Mouse (Mus musculus): ENCODE measurements around the gene Gm1123. TPM values are rescaled to one million over a fixed set of nuclear protein-coding genes. Genes with fewer than 3 reads are reported as not detected.

Gm1123 gene
- polyA plus RNA-seq, 1 experiment from 2014 or later: 0.13 TPM

GRCm38 (mm10) chr9:98994103-98994502, 41.4 kb downstream of the Gm1123 start:
- Histone ChIP-seq H3K4me2 (no peak overlapping the region), H3K27ac (replicated peaks) (no peak overlapping the region), H3K9ac (no peak overlapping the region), H3K4me3 (no peak overlapping the region), H3K36me3 (peaks cover 32% of the 10 kb centered on the region; the same call in 1 of the 2 replicates), H3K9me3 (no peaks in the 10 kb centered on the region), H3K27me3 (no peaks in the 10 kb centered on the region), H3K4me1 (replicated peaks) (no peaks in the 10 kb centered on the region)
- 81% methylated on average over 4 of the region's 4 CpGs for WGBS
- no peak for ATAC-seq (ENCODE audit: low FRiP score, low read depth)

DNA sequence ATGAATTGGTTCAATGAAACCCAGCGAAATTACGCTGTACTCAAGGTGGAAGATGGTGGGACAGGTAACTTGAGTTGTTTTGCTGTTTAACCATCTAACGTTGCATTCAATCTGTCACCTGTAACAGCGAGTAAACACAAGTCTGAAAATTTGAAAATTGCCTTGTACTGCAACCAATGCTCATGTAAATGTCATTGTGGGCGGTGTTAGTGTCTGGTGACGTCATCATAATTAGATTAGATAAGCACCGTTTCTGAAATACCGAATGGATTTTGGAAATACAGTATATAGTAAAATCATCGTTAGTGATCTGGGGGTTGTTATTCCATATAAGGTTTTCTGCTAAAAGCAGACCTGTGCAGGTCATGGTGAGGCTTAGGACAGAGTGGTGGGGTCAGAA, 48.4 kb downstream of the Gm1123 start:
- H3K27ac ChIP-seq (replicated peaks): peak overlapping the region; percentile 77; the same call in 1 of the 2 replicates
- H3K9me3 ChIP-seq: no peaks in the 10 kb centered on the region
- peak overlapping the region; percentile 80 for H3K9ac ChIP-seq
- H3K27me3 ChIP-seq: 0 out of 2 replicates have a peak, but pooled peaks cover 5% of the 10 kb centered on the region
- H3K4me2 ChIP-seq: peak overlapping the region; percentile 74
- H3K36me3 ChIP-seq: no peaks in the 10 kb centered on the region
- peaks cover 18% of the 10 kb centered on the region for H3K4me1 ChIP-seq (replicated peaks)
- peak overlapping the region; percentile 82 for H3K4me3 ChIP-seq
- no peak for ATAC-seq (ENCODE audit: low FRiP score, low read depth)
- WGBS: 44% methylated on average over 9 of the region's 9 CpGs

GRCm38 (mm10) chr9:98986476-98987096, 48.9 kb downstream of the Gm1123 start:
- Histone ChIP-seq H3K9me3 (no peaks in the 10 kb centered on the region), H3K27me3 (0 out of 2 replicates have a peak, but pooled peaks cover 7% of the 10 kb centered on the region), H3K27ac (replicated peaks) (peak overlapping the region; percentile 77), H3K4me3 (peak overlapping the region; percentile 82), H3K9ac (peak overlapping the region; percentile 80), H3K4me1 (replicated peaks) (peaks cover 18% of the 10 kb centered on the region), H3K36me3 (no peaks in the 10 kb centered on the region), H3K4me2 (peak overlapping the region; percentile 74)
- peak; percentile 71; the same call in 1 of the 2 replicates for ATAC-seq (ENCODE audit: low FRiP score, low read depth)
- WGBS: under 1% methylated on average over 47 of the region's 50 CpGs

DNA sequence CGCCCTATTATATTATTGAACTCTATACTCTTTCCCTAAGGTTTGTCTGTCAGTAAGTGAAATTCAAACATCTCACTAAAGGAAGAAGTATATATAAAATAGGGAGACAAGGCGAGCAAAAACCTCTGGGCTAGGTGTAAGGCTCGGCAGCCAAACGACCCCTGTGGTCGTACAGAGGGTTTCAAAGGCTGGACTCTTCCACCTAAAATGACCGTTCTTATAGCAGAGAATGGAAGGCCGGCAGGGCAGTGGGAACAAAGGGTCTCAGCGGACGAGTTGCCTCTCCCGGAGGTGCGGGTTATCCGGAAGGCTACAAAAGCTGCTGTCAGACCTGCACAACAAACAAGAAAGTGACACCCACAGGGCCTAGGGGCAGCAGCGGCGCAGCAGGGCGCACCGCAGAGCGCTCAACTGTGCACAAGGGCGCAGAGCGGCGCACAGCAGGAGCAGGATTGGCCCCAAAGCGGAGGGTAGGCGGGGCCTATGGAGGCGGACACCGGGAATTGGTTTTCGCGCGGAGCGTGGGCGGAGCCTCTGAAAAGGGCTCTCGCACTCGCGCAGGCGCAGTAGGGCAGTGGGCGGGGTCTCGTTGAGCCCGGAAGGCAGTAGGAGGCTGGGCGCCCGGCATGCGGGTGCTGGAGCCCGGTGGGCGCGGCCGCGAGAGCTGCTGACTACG, 49.6 kb downstream of the Gm1123 start, which contains the start of gene Faim:
Faim (plus strand) TSS at position 574 of the 676 bp plus-strand sequence.
- H3K27me3 ChIP-seq: 0 out of 2 replicates have a peak, but pooled peaks cover 13% of the 10 kb centered on the region
- H3K4me2 ChIP-seq: peak within 1 kb of the TSS; percentile 74
- WGBS: 2% methylated on average over 45 of the region's 45 CpGs
- peaks cover 18% of the 10 kb centered on the region for H3K4me1 ChIP-seq (replicated peaks)
- peak within 1 kb of the TSS; percentile 80 for H3K9ac ChIP-seq
- peak; percentile 96 for ATAC-seq (ENCODE audit: low FRiP score, low read depth)
- no peaks in the 10 kb centered on the region for H3K9me3 ChIP-seq
- peak within 1 kb of the TSS; percentile 77 for H3K27ac ChIP-seq (replicated peaks)
- no peaks in the 10 kb centered on the region for H3K36me3 ChIP-seq
- H3K4me3 ChIP-seq: peak within 1 kb of the TSS; percentile 82

- WGBS: 3% methylated on average over 29 of the region's 29 CpGs
- Histone ChIP-seq H3K27me3 (peaks cover 41% of the 10 kb centered on the region), H3K27ac (replicated peaks) (no peak overlapping the region), H3K4me3 (peak overlapping the region; percentile 36), H3K9ac (peak overlapping the region; percentile 32; the same call in 1 of the 2 replicates), H3K4me1 (replicated peaks) (peaks cover 7% of the 10 kb centered on the region), H3K36me3 (no peaks in the 10 kb centered on the region), H3K9me3 (no peaks in the 10 kb centered on the region), H3K4me2 (peak overlapping the region; percentile 59)
- peak; percentile 78; the same call in 1 of the 2 replicates for ATAC-seq (ENCODE audit: low FRiP score, low read depth)
Measured at GRCm38 (mm10) chr9:98979431-98980416, 55.8 kb downstream of the Gm1123 start.

DNA sequence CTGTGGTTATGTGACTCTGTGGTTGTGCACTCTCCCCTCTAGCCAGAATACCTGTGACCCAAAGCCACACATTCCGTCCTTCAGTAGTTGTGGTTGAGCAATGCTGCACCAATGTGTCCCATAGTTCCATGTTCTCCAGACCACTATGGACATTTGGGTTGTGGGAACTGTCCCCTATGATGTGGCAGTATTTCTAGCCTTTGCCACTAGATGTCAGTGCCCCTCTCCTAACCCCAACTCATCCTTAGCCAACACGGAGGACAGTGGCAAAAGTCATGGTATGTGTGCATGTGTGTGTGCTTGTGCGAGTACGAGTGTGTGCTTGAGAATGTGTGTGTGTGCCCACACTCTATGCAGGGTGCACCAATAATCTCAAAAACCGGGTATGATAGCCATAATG, 59.0 kb downstream of the Gm1123 start:
- peaks cover 13% of the 10 kb centered on the region for H3K4me1 ChIP-seq (replicated peaks)
- no peak overlapping the region for H3K27ac ChIP-seq (replicated peaks)
- no peak overlapping the region for H3K4me2 ChIP-seq
- H3K4me3 ChIP-seq: no peak overlapping the region
- H3K9me3 ChIP-seq: no peaks in the 10 kb centered on the region
- peaks cover 64% of the 10 kb centered on the region for H3K27me3 ChIP-seq
- H3K9ac ChIP-seq: no peak overlapping the region
- no peak for ATAC-seq (ENCODE audit: low FRiP score, low read depth)
- WGBS: 46% methylated on average over 5 of the region's 5 CpGs
- H3K36me3 ChIP-seq: no peaks in the 10 kb centered on the region

GRCm38 (mm10) chr9:98976081-98976480, 59.4 kb downstream of the Gm1123 start:
- Histone ChIP-seq H3K27me3 (peaks cover 64% of the 10 kb centered on the region), H3K9me3 (no peaks in the 10 kb centered on the region), H3K4me2 (no peak overlapping the region), H3K9ac (no peak overlapping the region), H3K36me3 (no peaks in the 10 kb centered on the region), H3K27ac (replicated peaks) (no peak overlapping the region), H3K4me3 (no peak overlapping the region), H3K4me1 (replicated peaks) (peaks cover 13% of the 10 kb centered on the region)
- ATAC-seq (ENCODE audit: low FRiP score, low read depth): no peak
- 93% methylated on average over 1 of the region's 1 CpGs for WGBS

DNA sequence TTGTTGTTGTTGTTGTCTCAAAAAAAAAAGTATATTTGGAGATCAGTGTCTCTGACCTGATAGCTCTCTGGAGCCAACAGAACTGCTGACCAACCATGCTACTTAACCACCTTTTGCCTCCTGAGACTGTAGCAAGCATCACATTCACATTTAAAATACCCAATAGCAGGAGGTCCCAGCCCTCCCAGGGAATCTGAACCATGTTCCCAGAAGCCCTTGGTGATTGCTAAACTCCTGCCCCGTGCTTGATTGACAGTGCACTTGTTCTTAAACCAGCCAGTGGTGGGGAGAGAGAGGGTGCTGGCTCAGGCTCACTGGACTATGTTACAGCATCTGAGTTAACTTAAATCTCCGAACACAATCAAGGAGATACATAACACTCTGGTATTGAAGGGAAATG, 60.6 kb downstream of the Gm1123 start:
- H3K4me2 ChIP-seq: no peak overlapping the region
- H3K27me3 ChIP-seq: peaks cover 75% of the 10 kb centered on the region
- WGBS: 36% methylated on average over 2 of the region's 2 CpGs
- no peak overlapping the region for H3K4me3 ChIP-seq
- H3K27ac ChIP-seq (replicated peaks): no peak overlapping the region
- H3K36me3 ChIP-seq: no peaks in the 10 kb centered on the region
- H3K9me3 ChIP-seq: 0 out of 2 replicates have a peak, but pooled peaks cover 6% of the 10 kb centered on the region
- H3K9ac ChIP-seq: no peak overlapping the region
- no peak for ATAC-seq (ENCODE audit: low FRiP score, low read depth)
- H3K4me1 ChIP-seq (replicated peaks): peaks cover 10% of the 10 kb centered on the region

GRCm38 (mm10) chr9:98973561-98973960, 62.0 kb downstream of the Gm1123 start:
- peaks cover 82% of the 10 kb centered on the region for H3K27me3 ChIP-seq
- H3K9ac ChIP-seq: no peak overlapping the region
- H3K4me3 ChIP-seq: peak overlapping the region; percentile 23
- no peak overlapping the region for H3K27ac ChIP-seq (replicated peaks)
- 0 out of 2 replicates have a peak, but pooled peaks cover 6% of the 10 kb centered on the region for H3K9me3 ChIP-seq
- H3K36me3 ChIP-seq: no peaks in the 10 kb centered on the region
- H3K4me2 ChIP-seq: peak overlapping the region; percentile 51
- peaks cover 9% of the 10 kb centered on the region for H3K4me1 ChIP-seq (replicated peaks)
- 6% methylated on average over 7 of the region's 7 CpGs for WGBS
- no peak for ATAC-seq (ENCODE audit: low FRiP score, low read depth)

- Histone ChIP-seq H3K4me2 (peak overlapping the region; percentile 51), H3K36me3 (no peaks in the 10 kb centered on the region), H3K4me3 (peak overlapping the region; percentile 23), H3K27ac (replicated peaks) (no peak overlapping the region), H3K9ac (no peak overlapping the region), H3K27me3 (peaks cover 82% of the 10 kb centered on the region), H3K9me3 (0 out of 2 replicates have a peak, but pooled peaks cover 6% of the 10 kb centered on the region), H3K4me1 (replicated peaks) (peaks cover 9% of the 10 kb centered on the region)
- WGBS: under 1% methylated on average over 40 of the region's 40 CpGs
- no peak for ATAC-seq (ENCODE audit: low FRiP score, low read depth)
Measured at GRCm38 (mm10) chr9:98973101-98973521, 62.4 kb downstream of the Gm1123 start.

GRCm38 (mm10) chr9:98965084-98965483, 70.4 kb downstream of the Gm1123 start:
- H3K27me3 ChIP-seq: peaks cover 83% of the 10 kb centered on the region
- 2% methylated on average over 18 of the region's 18 CpGs for WGBS
- H3K27ac ChIP-seq (replicated peaks): no peak overlapping the region
- no peak overlapping the region for H3K4me3 ChIP-seq
- H3K4me2 ChIP-seq: peak overlapping the region; percentile 21
- peak; percentile 42; the same call in 1 of the 2 replicates for ATAC-seq (ENCODE audit: low FRiP score, low read depth)
- H3K9ac ChIP-seq: no peak overlapping the region
- H3K36me3 ChIP-seq: no peaks in the 10 kb centered on the region
- H3K4me1 ChIP-seq (replicated peaks): no peaks in the 10 kb centered on the region
- no peaks in the 10 kb centered on the region for H3K9me3 ChIP-seq

Measured in hindbrain, embryonic 15.5 days (tissue).